Mouse (Mus musculus): ENCODE data around the gene Crebrf. TPM values are rescaled to one million over a fixed set of nuclear protein-coding genes. Genes with fewer than 3 reads are reported as not detected.
A peak's percentile ranks its signal among the peaks of the same experiment; 100 is the strongest.

Gene Crebrf
- total and polyA plus RNA-seq, 3 experiments: 1.3 to 3.8 TPM; not detected in 1

- no peak overlapping the region for H3K4me3 ChIP-seq (ENCODE audit: control insufficient read depth in 1 of 2, insufficient read depth in 1 of 2, low read depth in 2 of 2, low read length in 2 of 2)
- no peaks in the 10 kb centered on the region for H3K27me3 ChIP-seq (ENCODE audit: control insufficient read depth in 1 of 2, insufficient read depth in 2 of 2, low read length in 2 of 2)
- no peaks in the 10 kb centered on the region; the same call in none of the 2 replicates for H3K79me2 ChIP-seq (ENCODE audit: control insufficient read depth, insufficient read depth, low read length, poor library complexity)
- no peak for TF ChIP-seq POLR2AphosphoS2 (IDR thresholded peaks at IDR 0.05; ENCODE audit: low read length)
- no peak for TF ChIP-seq MYB (IDR thresholded peaks at IDR 0.05; ENCODE audit: low read depth, low read length)
- no peak for TF ChIP-seq TCF12 (IDR thresholded peaks at IDR 0.05; ENCODE audit: low read depth, low read length)
- no peak for TF ChIP-seq NELFE (IDR thresholded peaks at IDR 0.05; ENCODE audit: low read depth, low read length)
- no peak for TF ChIP-seq ETS1 (IDR thresholded peaks at IDR 0.05; ENCODE audit: low read depth, low read length)
- no peak for TF ChIP-seq CTCF (IDR thresholded peaks at IDR 0.05 in 2 of 3, conservative IDR thresholded peaks at IDR 0.05 in 1 of 3; ENCODE audit: control insufficient read depth in 1 of 3, insufficient read depth in 1 of 3, low read depth in 2 of 3, low read length in 3 of 3, poor library complexity in 1 of 3, severe bottlenecking in 1 of 3)
- no peak for TF ChIP-seq MAZ (IDR thresholded peaks at IDR 0.05; ENCODE audit: low read depth, low read length)
- TF ChIP-seq USF1 (IDR thresholded peaks at IDR 0.05; ENCODE audit: low read depth, low read length): no peak
- TF ChIP-seq GABPA (IDR thresholded peaks at IDR 0.05; ENCODE audit: low read depth, low read length): no peak
- TF ChIP-seq TAL1 (IDR thresholded peaks at IDR 0.05; ENCODE audit: low read length): no peak
- no peak for TF ChIP-seq UBTF (IDR thresholded peaks at IDR 0.05; ENCODE audit: borderline replicate concordance, insufficient read depth, low read depth, low read length)
- TF ChIP-seq ZNF384 (IDR thresholded peaks at IDR 0.05; ENCODE audit: low read depth, low read length): no peak
- no peak for TF ChIP-seq ZC3H11A (IDR thresholded peaks at IDR 0.05; ENCODE audit: low read depth, low read length)
- no peak for TF ChIP-seq MEF2A (IDR thresholded peaks at IDR 0.05; ENCODE audit: extremely low read depth, insufficient replicate concordance, low read depth, low read length, poor library complexity, severe bottlenecking)
- TF ChIP-seq POLR2A (IDR thresholded peaks at IDR 0.05; ENCODE audit: control insufficient read depth in 1 of 2, insufficient read depth in 1 of 2, low read depth in 1 of 2, low read length in 2 of 2, poor library complexity in 1 of 2): no peak
- no peak for TF ChIP-seq GATA1 (IDR thresholded peaks at IDR 0.05; ENCODE audit: low read depth, low read length)
- no peak for TF ChIP-seq MXI1 (IDR thresholded peaks at IDR 0.05; ENCODE audit: low read depth, low read length)
- no peak for TF ChIP-seq EP300 (IDR thresholded peaks at IDR 0.05; ENCODE audit: low read depth in 1 of 2, low read length in 2 of 2)
- no peak for TF ChIP-seq CHD1 (IDR thresholded peaks at IDR 0.05; ENCODE audit: low read depth, low read length)
- no peak for TF ChIP-seq ELF1 (IDR thresholded peaks at IDR 0.05; ENCODE audit: low read depth, low read length)
- peaks cover 3 to 20% of the 10 kb centered on the region in 2 experiments for H3K36me3 ChIP-seq (ENCODE audit: control insufficient read depth in 1 of 2, insufficient read depth in 2 of 2, low read length in 2 of 2)
- peaks cover 6 to 23% of the 10 kb centered on the region in 2 experiments for H3K4me1 ChIP-seq (ENCODE audit: control insufficient read depth in 1 of 2, insufficient read depth in 2 of 2, low read length in 2 of 2)
- no peak overlapping the region for H3K9ac ChIP-seq (ENCODE audit: control insufficient read depth, low read depth, low read length, poor library complexity, severe bottlenecking)
- H3K9me3 ChIP-seq (replicated peaks; ENCODE audit: insufficient read depth, low read length): no peaks in the 10 kb centered on the region
- H3K27ac ChIP-seq (ENCODE audit: control insufficient read depth, low read depth, low read length): 0 out of 2 replicates have a peak overlapping the region, but pooled peaks have one; percentile 16
- DNase-seq (ENCODE audit: low read depth, low spot score): no peak
Measured at GRCm38 (mm10) chr17:26688795-26689735, 26.4 kb upstream of the Crebrf start.

All from MEL (cell line).